Mouse (Mus musculus) cerebellum, postnatal 14 days (tissue): Measurements from ENCODE around the gene Gopc.
"Not testable (repeated sequence)": the region's sequence is repeated elsewhere in the genome, so short reads cannot be mapped to it uniquely, and the experiment has no call there.

Experiments
- DNase-seq, 2 experiments: peaks; one replicate each; pipeline ENCODE4 v3.0.0; 2021; ENCODE audit warnings: mixed read lengths in 2 of 2

The Gopc gene

DNA sequence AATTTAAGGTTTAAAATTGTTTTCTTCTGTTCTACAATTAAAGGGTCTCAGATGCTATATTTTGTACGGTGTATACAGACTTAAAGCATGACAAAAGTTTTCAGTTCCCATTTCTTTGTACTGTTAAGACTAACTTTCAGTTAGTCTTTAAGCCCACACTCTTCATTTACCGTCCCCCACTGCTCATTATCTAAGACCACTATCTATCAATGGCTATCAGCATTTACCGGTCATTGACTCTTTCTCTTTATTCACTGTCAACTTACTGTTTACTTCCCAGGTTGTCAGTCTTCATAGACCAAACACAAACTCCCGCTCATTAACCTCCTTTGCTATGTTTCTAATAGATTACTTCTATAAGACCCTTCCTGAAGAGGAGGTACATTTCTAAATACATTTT, 5.3 kb upstream of the Gopc start:
- no peak for DNase-seq

GRCm38 (mm10) chr10:52384823-52385610, 3.1 kb upstream of the Gopc start:
- peak; percentile 75 to 76 for DNase-seq

DNA sequence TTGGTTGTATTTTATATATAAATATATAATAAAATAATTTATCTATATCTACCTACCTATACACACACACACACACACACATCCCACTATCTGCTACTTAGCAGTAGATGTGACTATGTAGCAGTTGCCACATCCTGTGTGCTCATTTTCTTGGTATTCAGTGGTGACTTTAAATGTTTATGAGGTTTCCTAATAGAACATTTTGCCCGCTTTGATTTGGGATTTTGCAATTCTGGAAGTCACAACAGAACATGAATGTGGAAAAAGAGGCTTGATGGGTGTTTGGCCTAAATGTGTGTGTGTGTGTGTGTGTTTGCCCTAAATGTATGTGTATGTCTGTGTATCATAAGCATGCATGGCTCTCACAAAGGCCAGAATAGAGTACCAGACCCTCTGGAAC, 1.6 kb upstream of the Gopc start:
- no peak for DNase-seq

DNA sequence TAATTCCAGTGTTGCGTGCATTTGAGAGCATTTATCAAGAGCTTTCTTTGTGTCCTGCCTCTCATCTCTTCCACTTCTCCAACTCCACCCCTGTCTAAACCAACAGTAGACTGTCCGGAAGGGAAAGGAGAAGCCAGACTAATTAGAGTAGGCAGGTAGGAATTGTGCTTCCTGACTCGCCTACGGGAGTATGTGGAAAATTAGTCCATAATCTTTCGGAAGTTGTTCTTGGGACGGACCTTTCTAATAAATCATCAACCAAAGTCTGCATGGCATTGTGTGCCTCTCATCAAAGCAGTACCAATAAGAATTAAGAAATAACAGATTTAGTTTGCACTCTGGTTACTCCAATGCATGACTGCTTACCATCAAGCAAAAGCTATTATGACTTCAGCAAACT, 1.1 kb upstream of the Gopc start:
- no peak for DNase-seq

DNA sequence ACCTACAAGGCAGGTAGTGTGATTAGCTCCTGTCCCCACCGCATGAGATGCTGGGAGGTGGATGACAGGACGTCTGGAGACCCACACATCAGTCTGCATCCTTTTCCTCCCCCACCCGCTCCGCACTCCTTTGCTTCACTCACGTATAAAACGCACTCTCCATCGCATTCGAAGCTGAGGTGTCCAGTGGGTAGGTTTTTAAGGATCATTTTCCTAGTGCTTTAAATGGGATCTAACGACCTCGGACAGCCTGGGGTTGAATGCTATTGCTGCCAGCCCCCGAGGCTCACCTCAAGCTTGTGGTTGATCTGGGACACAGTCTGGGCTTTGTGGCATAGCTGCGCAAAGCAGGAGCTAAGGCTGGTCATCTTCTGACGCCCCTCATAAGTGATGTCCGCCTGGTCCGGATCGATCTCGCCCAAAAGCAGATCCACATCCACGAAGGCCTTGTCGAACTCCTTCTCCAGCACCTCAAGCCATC, 563 bp downstream of the Gopc start:
- peak in 1 of 2 experiments; percentile 57 for DNase-seq

DNA sequence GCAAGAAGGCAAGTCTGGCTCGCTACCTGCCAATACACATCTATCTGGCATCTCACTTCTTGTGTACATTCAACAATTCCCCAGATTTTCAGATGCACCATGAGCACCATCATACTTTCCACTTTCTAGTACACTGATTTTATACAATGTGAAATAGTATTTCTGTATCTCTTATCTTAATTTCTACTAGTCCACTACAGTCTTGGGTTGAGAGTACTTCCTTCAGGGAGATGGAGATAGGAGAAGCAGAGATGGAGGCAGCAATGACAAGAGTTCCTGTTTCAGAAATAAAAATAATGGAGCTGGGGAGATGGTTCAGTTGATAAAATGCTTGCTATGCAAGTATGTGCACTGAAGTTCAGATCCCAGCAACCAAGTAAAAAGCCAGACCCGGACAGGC, 4.1 kb downstream of the Gopc start:
- DNase-seq = no peak

DNA sequence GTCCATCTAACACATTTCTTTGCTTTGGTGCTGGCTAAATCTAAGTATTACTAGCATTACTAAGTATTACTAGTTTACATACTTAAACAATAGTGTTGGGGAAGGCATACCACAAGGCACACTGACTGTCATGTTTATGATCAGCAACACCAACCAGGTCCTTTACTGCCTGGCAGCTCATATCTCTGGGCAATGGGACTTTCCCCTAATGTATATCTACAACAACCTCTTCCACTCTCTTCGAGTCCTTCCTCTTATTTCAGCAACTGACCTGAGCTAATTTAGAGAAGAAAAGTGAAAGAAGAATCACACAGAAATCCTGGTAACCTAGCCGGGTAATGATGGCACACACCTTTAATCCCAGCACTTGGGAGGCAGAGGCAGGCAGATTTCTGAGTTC, 5.5 kb downstream of the Gopc start:
- DNase-seq = no peak

DNA sequence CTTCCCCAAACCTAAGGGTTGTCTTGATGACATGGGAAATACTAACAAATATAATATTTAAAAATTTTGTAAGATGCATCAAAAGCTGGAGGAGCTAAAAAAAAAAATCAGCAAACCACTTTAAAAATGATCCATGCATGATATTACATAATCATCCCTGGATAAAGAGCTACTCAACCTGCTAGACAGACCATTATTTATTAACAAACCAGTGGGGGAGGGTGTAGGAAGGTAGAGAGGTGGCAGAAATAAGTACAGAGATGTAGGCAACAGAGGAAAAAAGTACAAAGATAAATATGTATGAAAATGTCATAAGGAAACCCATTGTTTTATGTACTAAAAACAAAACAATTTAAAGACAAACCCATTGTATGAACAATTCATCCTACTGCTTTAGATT, 7.3 kb downstream of the Gopc start:
- no peak for DNase-seq

- no peak for DNase-seq
These were observed 8.1 kb downstream of the Gopc start for GRCm38 (mm10) chr10:52373834-52374233.

GRCm38 (mm10) chr10:52368376-52368775, 13.5 kb downstream of the Gopc start:
- DNase-seq = peak in 1 of 2 experiments; percentile 37

GRCm38 (mm10) chr10:52360862-52361609, 20.9 kb downstream of the Gopc start:
- no peak for DNase-seq

DNA sequence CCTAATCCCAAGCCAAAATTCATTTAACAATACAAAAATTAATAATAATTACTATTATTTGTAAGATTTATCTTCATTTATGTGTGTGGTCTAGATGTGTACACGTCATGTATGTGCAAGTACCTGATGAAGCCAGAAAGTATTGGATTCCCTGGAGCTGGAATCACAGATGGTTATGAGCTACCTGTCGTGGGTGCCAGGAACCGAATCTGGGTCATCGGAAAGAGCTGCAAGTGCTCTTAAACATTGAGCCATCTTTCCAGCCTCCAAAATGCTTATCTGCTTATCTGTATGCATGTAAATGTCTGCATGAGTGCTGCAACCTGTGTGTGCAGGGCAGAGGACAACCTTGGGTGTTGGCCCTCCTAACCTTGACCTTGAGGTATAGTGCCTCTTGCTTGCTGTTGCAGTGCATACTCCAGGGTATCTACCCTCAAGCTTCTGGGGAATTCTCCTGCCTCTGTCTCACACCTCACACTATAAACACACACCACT, 21.6 kb downstream of the Gopc start:
- DNase-seq = peak; percentile 40 to 45

DNA sequence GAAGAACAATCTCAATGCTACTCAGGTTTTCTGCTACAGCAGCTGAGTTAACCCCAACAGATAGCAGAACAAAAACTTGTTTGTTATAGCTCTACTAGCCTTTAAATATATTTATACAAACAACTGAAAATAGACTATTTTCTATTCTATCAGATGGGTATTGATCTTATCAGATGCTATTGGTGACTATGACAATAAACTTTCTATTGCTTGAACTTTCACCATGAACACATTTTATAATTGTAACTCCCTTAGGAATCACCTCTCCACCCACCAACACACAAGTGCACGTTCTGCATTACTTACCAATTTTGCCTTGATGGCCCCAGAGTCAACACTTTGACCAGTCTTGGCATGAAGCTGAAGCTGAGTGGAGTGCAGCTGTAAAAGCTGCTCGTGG, 23.5 kb downstream of the Gopc start, which contains the start of gene Gm26741:
Gene Gm26741 (plus strand): TSS at position 301 of the 400 bp plus-strand sequence.
- no peak for DNase-seq

- peak in 1 of 2 experiments; percentile 22 for DNase-seq
These were observed 28.7 kb downstream of the Gopc start for GRCm38 (mm10) chr10:52353184-52353583.

- DNase-seq = not testable (repeated sequence)
These were observed 38.6 kb downstream of the Gopc start for GRCm38 (mm10) chr10:52343324-52343723.

- peak; percentile 63 to 69 for DNase-seq
These were observed 50.9 kb downstream of the Gopc start for GRCm38 (mm10) chr10:52331007-52331406.

DNA sequence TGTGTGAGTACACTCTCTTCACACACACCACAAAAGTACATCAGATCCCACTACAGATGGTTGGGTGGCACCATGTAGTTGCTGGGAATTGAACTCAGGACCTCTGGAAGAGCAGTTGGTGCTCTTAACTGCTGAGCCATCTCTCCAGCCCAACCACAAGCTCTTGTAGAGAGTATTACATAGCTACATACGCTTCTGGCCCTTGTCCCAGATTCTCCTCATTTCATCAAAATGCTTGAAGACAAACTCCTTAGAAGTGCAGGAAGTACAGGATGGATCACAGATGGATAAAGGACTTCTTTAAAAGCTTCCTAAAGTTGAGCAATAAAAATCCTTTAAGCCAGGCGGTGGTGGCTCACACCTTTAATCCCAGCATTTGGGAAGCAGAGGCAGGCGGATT, 60.0 kb downstream of the Gopc start:
- DNase-seq = no peak

GRCm38 (mm10) chr10:52319506-52320286, 62.2 kb downstream of the Gopc start:
- DNase-seq = no peak

DNA sequence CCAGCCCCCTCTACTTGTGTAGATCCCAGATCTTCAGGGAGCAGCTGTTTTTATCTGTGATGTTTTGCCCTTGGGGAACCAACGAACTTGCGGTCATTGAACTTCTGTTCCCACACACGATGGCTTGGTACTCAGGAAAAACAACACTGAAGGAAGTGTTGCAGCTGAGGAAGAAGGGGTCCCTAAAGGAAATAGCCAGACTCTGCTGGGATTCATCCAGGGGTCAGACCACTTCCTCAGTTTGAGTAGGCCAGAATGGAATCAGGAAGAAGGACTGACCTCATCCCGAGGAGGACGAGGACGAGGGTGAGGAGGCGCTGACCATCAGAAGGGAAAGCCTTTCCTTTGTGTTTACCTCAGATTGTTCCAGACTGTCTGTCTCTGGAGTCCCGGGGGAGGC, 72.7 kb downstream of the Gopc start:
- no peak for DNase-seq

- peak in 1 of 2 experiments; percentile 3 for DNase-seq
These were observed 77.3 kb downstream of the Gopc start for GRCm38 (mm10) chr10:52304574-52304973.

GRCm38 (mm10) chr10:52302271-52302670, 79.7 kb downstream of the Gopc start:
- no peak for DNase-seq

- DNase-seq = no peak
These were observed 80.2 kb downstream of the Gopc start for GRCm38 (mm10) chr10:52301766-52302165.

DNA sequence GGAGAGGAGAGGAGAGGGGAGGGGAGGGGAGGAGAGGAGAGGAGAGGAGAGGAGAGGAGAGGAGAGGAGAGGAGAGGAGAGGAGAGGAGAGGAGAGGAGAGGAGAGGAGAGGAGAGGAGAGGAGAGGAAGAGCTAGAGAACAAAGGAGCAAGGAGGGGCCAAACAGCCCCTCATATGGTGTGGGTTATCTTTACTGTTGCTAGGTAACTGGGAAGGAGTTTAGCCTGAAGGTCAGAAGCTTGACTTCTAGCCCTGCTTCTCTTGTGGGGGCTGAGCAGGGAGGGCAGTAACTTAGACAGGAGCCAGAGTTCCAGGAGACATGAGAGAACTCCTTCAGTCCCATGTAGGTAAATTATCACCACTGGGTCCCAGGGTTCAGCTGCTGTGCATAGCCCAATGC, 83.4 kb downstream of the Gopc start:
- DNase-seq = not testable (repeated sequence)
